Mouse (Mus musculus) midbrain, embryonic 16.5 days (tissue): ENCODE data around the gene Soga1. TPM values are rescaled to one million over a fixed set of nuclear protein-coding genes. Genes with fewer than 3 reads are reported as not detected.

Experiments used
- ATAC-seq: fragments of 200-750 bp; cut with Nextera tagmentation; 2 replicates; pipeline ENCODE4 v1.8.0; 2017; ENCODE audit warnings: moderate TSS enrichment
- H3K27ac ChIP-seq: fragments of 300-500 bp; sonication (generic); 2 replicates; pipeline ENCODE4 v1.5.1; 2014; ENCODE audit warnings: mild to moderate bottlenecking, low read length, mixed read lengths
- H3K27me3 ChIP-seq: fragments of 300-500 bp; sonication (generic); 2 replicates; pipeline ENCODE4 v1.6.1; 2014; ENCODE audit warnings: low read depth, low read length, mixed read lengths; ENCODE audit not compliant: control insufficient read depth, insufficient read depth
- H3K36me3 ChIP-seq: fragments of 300-500 bp; sonication (generic); 2 replicates; pipeline ENCODE4 v1.6.1; 2014; ENCODE audit warnings: mild to moderate bottlenecking, low read length, moderate library complexity, mixed read lengths; ENCODE audit not compliant: control insufficient read depth, insufficient read depth
- H3K4me1 ChIP-seq: fragments of 300-500 bp; sonication (generic); 2 replicates; pipeline ENCODE4 v1.6.1; 2014; ENCODE audit warnings: mild to moderate bottlenecking, low read length, mixed read lengths; ENCODE audit not compliant: control insufficient read depth, insufficient read depth
- H3K4me2 ChIP-seq: fragments of 300-500 bp; sonication (generic); 2 replicates; pipeline ENCODE4 v1.6.1; 2014; ENCODE audit warnings: mild to moderate bottlenecking, low read length, mixed read lengths
- H3K4me3 ChIP-seq: fragments of 300-500 bp; sonication (generic); 2 replicates; pipeline ENCODE4 v1.5.1; 2014; ENCODE audit warnings: low read depth, mild to moderate bottlenecking, low read length, moderate library complexity, mixed read lengths
- H3K9ac ChIP-seq: fragments of 300-500 bp; sonication (generic); 2 replicates; pipeline ENCODE4 v1.6.1; 2014; ENCODE audit warnings: low read depth, low read length, mixed read lengths
- H3K9me3 ChIP-seq: fragments of 300-500 bp; sonication (generic); replicated peaks from 2 replicates; pipeline ENCODE4 v1.6.1; 2014; ENCODE audit warnings: mild to moderate bottlenecking, low read length, mixed read lengths; ENCODE audit not compliant: control insufficient read depth, poor library complexity, severe bottlenecking
- WGBS: fragments of 180-500 bp; shearing (Covaris S2); extraction: QIAGEN DNeasy Blood & Tissue Kit; methylation state at CpG from one replicate; pipeline ENCODE4 v1.1.7; 2014; 5-methylcytosine and 5-hydroxymethylcytosine counted together
- polyA plus RNA-seq: library from polyadenylated mRNA; unstranded; fragments of >200 nt; fragmentation: Nextera tagmentation; extraction: Ambion mirVana; gene quantifications from 2 replicates; pipeline ENCODE4 v1.2.1, GENCODE M21; 2015

Gene Soga1
- polyA plus RNA-seq, 1 experiment from 2014 or later: 5.5 TPM

DNA sequence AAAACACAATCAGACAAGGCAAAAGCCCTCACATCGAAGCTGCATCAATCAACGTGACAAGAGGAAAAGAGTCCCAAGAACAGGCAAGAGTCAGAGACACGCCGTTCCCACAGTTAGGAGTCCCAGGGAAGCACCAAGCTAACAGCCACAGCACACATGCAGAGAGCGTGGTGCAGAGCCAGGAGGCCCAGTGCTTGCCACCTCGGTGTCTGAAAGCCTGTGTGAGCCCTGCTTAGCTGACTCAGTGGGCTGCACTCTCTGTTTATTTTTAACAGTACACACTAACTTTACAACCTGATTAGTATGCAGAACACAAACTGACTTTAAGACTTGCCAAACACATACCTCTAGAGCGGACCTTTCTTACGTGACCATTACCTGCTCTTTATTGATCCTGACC lies 25.4 kb upstream of the Soga1 start:
- Histone ChIP-seq H3K36me3 (peaks cover 9% of the 10 kb centered on the region), H3K27me3 (no peaks in the 10 kb centered on the region), H3K4me3 (no peak overlapping the region), H3K9me3 (no peaks in the 10 kb centered on the region), H3K4me1 (no peaks in the 10 kb centered on the region), H3K9ac (no peak overlapping the region), H3K27ac (no peak overlapping the region), H3K4me2 (no peak overlapping the region)
- WGBS: 91% methylated on average over 8 of the region's 8 CpGs
- ATAC-seq: no peak

DNA sequence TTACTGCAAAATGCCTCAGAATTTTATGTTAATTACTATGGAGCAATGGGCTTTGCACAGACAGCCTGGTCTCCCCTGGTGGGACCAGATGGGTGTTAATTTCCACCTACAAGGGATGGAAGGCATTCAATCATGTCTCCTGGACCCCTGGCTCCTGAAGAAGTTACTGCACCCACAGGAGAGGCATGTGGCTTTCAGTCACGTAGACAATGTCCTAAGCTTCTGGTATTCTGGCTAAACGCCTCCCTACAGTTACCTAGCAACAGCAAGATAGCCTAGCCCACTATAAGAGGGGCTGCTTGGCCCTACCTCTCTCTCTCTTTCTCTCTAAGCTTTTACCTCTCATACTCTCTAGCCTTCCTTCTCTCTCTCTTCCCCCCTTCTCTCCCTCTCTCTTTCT lies 23.2 kb upstream of the Soga1 start:
- no peaks in the 10 kb centered on the region for H3K27me3 ChIP-seq
- no peaks in the 10 kb centered on the region for H3K9me3 ChIP-seq
- no peaks in the 10 kb centered on the region for H3K4me1 ChIP-seq
- WGBS: 32% methylated on average over 2 of the region's 2 CpGs
- H3K4me3 ChIP-seq: no peak overlapping the region
- ATAC-seq: no peak
- no peak overlapping the region for H3K27ac ChIP-seq
- no peak overlapping the region for H3K9ac ChIP-seq
- H3K36me3 ChIP-seq: peaks cover 8% of the 10 kb centered on the region
- no peak overlapping the region for H3K4me2 ChIP-seq

- no peak for ATAC-seq
- Histone ChIP-seq H3K9ac (no peak overlapping the region), H3K27me3 (no peaks in the 10 kb centered on the region), H3K4me1 (no peaks in the 10 kb centered on the region), H3K4me3 (no peak overlapping the region), H3K4me2 (no peak overlapping the region), H3K27ac (no peak overlapping the region), H3K36me3 (peaks cover 4% of the 10 kb centered on the region), H3K9me3 (no peaks in the 10 kb centered on the region)
- WGBS: 99% methylated on average over 9 of the region's 9 CpGs
These were observed 22.6 kb upstream of the Soga1 start for GRCm38 (mm10) chr2:157101650-157102049.

DNA sequence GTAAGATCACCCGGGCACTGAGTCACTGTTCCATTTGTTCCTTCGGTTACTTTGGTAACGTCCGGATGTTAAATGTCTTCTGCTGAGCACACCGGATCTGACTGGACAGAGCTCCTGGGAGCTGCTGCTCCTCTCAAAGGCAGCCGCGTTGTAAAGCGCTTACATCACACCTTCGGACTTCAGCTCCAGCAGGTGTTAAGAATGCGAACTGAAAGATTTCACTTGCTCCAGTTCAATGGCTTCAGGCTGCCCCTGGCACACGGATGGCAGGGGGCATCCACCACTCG lies 21.2 kb upstream of the Soga1 start:
- ATAC-seq: no peak
- Histone ChIP-seq H3K4me3 (no peak overlapping the region), H3K9me3 (no peaks in the 10 kb centered on the region), H3K36me3 (peaks cover 4% of the 10 kb centered on the region), H3K4me2 (no peak overlapping the region), H3K27me3 (no peaks in the 10 kb centered on the region), H3K4me1 (no peaks in the 10 kb centered on the region), H3K27ac (no peak overlapping the region), H3K9ac (no peak overlapping the region)
- 90% methylated on average over 12 of the region's 12 CpGs for WGBS

GRCm38 (mm10) chr2:157099532-157100318 lies 20.7 kb upstream of the Soga1 start:
- WGBS: 88% methylated on average over 10 of the region's 12 CpGs
- Histone ChIP-seq H3K9ac (no peak overlapping the region), H3K36me3 (peaks cover 4% of the 10 kb centered on the region), H3K4me1 (no peaks in the 10 kb centered on the region; the same call in 1 of the 2 replicates), H3K27me3 (no peaks in the 10 kb centered on the region), H3K4me2 (no peak overlapping the region), H3K27ac (no peak overlapping the region), H3K9me3 (no peaks in the 10 kb centered on the region), H3K4me3 (no peak overlapping the region)
- no peak for ATAC-seq

DNA sequence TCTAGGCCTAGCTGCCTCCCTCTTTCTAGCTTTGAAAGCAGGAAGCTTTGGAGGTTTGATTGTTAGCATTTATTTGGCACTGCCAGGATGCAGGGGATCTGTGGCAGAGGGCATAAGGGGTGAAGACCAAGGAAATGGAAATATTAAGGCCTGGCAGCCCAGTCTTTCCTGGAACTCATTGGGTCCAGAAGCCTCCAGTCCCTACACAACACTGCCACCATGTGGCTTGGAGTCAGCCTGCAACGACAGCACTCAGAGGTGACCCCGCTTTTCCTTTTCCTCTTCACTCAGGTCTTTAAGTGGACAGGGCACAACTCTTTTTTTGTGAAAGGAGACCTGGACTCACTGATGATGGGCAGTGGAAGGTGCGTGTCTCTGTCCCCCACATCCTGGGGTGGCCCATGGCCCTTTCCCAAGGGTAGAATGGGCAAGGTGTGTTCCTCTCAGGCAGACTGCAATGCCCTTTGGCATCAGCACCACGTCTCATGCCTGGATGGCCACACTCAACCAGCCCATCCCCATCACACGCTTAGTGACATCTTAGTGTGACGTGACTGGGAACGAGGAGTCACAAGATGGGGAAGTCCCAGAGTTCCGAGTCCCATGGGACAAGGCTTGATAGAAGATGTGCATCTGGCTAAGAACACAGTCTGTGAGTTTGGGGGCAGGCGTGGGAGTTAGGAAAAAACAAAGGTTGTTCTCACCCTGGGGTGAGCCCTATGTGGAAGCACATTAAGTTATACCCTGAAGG lies 16.1 kb upstream of the Soga1 start:
- no peaks in the 10 kb centered on the region; the same call in 1 of the 2 replicates for H3K4me1 ChIP-seq
- no peaks in the 10 kb centered on the region for H3K9me3 ChIP-seq
- H3K9ac ChIP-seq: 0 out of 2 replicates have a peak overlapping the region, but pooled peaks have one; percentile 46
- WGBS: 62% methylated on average over 9 of the region's 9 CpGs
- H3K27ac ChIP-seq: no peak overlapping the region
- no peak overlapping the region for H3K4me3 ChIP-seq
- peak; percentile 68; the same call in 1 of the 2 replicates for ATAC-seq
- no peaks in the 10 kb centered on the region; the same call in 1 of the 2 replicates for H3K36me3 ChIP-seq
- no peak overlapping the region for H3K4me2 ChIP-seq
- H3K27me3 ChIP-seq: no peaks in the 10 kb centered on the region

DNA sequence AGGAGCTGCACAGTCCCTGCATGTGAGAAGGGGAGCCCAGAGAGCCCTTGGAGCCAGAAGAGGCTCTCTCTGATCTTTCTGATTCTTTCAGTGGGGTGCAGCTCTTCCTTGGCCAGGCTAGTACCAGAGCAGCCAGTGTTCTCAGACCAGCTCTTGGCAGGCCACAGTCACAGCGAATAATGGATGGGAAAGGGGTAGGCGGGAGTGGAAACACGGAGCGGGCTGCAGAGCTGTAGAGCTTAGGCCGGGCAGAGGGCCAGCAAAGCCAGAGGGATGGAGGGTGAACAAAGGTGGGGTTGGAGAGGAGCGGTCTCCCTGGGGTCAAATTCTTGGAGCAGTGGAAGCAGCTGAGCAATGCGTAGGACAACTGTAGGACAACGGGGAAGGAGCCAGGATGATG lies 13.0 kb upstream of the Soga1 start:
- Histone ChIP-seq H3K27ac (no peak overlapping the region), H3K27me3 (no peaks in the 10 kb centered on the region)

DNA sequence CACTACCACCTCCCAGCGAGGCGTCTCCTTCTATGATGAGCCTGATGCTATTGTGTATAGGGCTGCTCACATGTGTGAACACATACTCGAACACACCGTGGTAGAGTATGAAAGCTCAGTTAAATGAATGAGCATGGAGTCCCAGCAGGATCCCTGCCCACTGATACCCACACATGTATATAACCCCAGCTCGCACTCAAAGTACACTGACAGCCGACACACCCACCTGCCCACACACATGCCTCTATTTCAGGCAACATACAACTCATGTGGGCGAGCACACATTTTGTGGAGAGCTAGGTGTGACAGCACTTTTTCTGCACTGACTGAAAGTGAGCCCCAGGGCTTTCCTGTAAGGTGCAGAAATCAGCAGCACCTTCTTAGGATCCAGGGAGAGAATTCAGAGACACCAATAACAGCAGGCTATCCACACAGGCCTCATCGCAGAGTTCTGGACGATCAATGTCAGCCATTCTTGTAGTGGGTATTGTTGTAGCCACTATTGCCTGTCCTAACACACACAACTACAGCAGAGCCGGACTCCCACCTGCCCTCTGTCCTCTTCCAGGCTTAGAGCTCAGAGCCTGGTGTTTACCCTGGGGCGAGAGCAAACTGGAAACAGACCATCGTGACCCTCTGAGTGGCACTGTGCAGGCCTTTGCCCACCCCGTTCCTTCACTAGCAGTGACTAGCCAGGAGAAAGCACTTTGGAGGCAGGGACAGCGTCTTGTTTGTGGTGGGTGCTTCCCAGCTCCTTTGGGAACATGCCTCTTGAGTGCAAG lies 8.7 kb upstream of the Soga1 start:
- 82% methylated on average over 14 of the region's 14 CpGs for WGBS

More for the DNA sequence above, 13.0 kb upstream of the Soga1 start:
- H3K4me3 ChIP-seq: no peak overlapping the region
- H3K9me3 ChIP-seq: no peaks in the 10 kb centered on the region
- no peaks in the 10 kb centered on the region; the same call in 1 of the 2 replicates for H3K4me1 ChIP-seq
- peak; percentile 72 for ATAC-seq
- WGBS: 49% methylated on average over 8 of the region's 8 CpGs
- H3K4me2 ChIP-seq: no peak overlapping the region
- H3K36me3 ChIP-seq: no peaks in the 10 kb centered on the region
- no peak overlapping the region; the same call in 1 of the 2 replicates for H3K9ac ChIP-seq

More for the DNA sequence above, 8.7 kb upstream of the Soga1 start:
- Histone ChIP-seq H3K9ac (no peak overlapping the region), H3K27me3 (no peaks in the 10 kb centered on the region), H3K36me3 (no peaks in the 10 kb centered on the region), H3K4me2 (no peak overlapping the region), H3K4me3 (no peak overlapping the region), H3K4me1 (no peaks in the 10 kb centered on the region), H3K9me3 (no peaks in the 10 kb centered on the region), H3K27ac (no peak overlapping the region)
- no peak for ATAC-seq
